Mouse (Mus musculus): ENCODE measurements around the gene Tpk1. TPM values are rescaled to one million over a fixed set of nuclear protein-coding genes. Genes with fewer than 3 reads are reported as not detected.

Gene Tpk1
- polyA plus RNA-seq, 1 experiment from 2014 or later: 6.5 TPM

DNA sequence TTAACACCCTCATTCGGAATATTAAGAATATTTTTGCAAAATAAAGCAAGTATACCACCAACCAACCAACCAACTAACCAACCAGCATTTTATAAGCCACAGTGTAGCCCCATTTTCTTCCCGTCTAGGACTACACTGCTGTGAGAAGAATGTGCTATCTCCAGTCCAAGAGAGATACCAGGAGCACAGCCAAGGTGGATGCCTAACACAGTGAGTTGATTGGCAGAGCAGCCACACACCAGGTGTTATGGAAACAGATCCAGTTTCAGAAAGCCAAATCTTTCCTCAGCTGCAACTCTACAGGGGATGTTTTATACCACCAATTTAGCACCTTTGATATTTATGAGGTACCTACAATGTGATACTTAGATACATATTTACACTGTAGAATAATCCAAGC is 299.1 kb downstream of the Tpk1 start:
- H3K4me1 ChIP-seq (ENCODE audit: control insufficient read depth, insufficient read depth, low read depth, low read length): no peaks in the 10 kb centered on the region
- no peaks in the 10 kb centered on the region for H3K27me3 ChIP-seq (replicated peaks; ENCODE audit: control insufficient read depth, insufficient read depth, low read length)
- H3K27ac ChIP-seq (ENCODE audit: low read depth, low read length): no peak overlapping the region
- H3K9me3 ChIP-seq (ENCODE audit: control insufficient read depth, low read length): no peaks in the 10 kb centered on the region
- H3K4me2 ChIP-seq (ENCODE audit: low read length): no peak overlapping the region
- H3K9ac ChIP-seq (ENCODE audit: low read depth, low read length): no peak overlapping the region
- WGBS: 82% methylated on average over 2 of the region's 2 CpGs
- no peak overlapping the region for H3K4me3 ChIP-seq (ENCODE audit: low read length)
- H3K36me3 ChIP-seq (ENCODE audit: control insufficient read depth, insufficient read depth, low read length): no peaks in the 10 kb centered on the region
- ATAC-seq: no peak

DNA sequence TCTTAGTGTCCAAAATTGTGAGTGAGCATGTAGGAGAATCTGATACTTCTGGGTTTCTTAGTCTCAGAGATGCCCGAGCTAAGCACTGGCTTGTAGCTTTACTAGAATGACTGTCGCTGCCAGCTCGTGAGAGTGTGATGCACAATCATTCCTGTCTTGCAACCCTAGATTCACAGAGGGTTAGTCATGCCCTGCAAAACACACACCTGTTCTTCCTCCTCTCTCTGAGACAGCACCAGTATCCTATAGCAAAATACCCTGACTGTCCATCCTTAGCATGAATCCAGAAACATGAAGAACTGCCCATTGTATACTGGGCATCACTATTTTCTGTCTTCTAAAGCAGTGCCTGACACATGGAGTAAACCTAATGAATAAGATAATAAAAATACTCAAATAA is 302.2 kb downstream of the Tpk1 start:
- H3K4me1 ChIP-seq (ENCODE audit: control insufficient read depth, insufficient read depth, low read depth, low read length): no peaks in the 10 kb centered on the region

DNA sequence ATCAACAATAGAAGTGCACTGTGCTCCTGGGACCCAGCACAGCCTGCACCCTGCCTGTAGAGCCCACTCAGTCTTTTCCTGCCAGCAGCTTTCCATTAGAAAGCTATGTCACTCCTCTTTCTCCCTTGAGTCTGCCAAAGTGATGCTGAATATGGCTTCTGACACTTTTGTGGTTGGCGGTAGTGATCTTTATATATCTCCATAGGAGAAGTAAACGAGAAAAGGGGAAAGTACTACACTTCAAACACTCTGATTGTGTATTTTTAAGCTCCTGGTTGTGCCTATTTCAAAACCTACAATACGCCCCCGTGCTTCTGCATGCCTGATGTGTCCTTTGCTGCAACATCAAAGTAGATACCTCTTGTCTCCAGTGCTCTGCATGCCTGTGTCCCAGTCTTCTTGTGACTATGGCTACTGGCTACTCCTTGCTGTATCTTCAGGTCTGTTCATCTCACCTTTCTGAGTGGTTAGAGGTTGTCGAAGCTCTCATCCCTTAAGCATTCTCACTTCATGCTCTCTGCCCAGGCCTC is 302.7 kb downstream of the Tpk1 start:
- no peak for ATAC-seq
- no peak overlapping the region for H3K4me3 ChIP-seq (ENCODE audit: low read length)
- WGBS: 87% methylated on average over 5 of the region's 5 CpGs
- H3K4me1 ChIP-seq (ENCODE audit: control insufficient read depth, insufficient read depth, low read depth, low read length): no peaks in the 10 kb centered on the region
- no peak overlapping the region for H3K9ac ChIP-seq (ENCODE audit: low read depth, low read length)
- no peaks in the 10 kb centered on the region for H3K36me3 ChIP-seq (ENCODE audit: control insufficient read depth, insufficient read depth, low read length)
- H3K27ac ChIP-seq (ENCODE audit: low read depth, low read length): no peak overlapping the region
- H3K9me3 ChIP-seq (ENCODE audit: control insufficient read depth, low read length): no peaks in the 10 kb centered on the region
- no peaks in the 10 kb centered on the region for H3K27me3 ChIP-seq (replicated peaks; ENCODE audit: control insufficient read depth, insufficient read depth, low read length)
- no peak overlapping the region for H3K4me2 ChIP-seq (ENCODE audit: low read length)

More for the DNA sequence above, 302.2 kb downstream of the Tpk1 start:
- Histone ChIP-seq H3K4me2 (ENCODE audit: low read length) (no peak overlapping the region), H3K9ac (ENCODE audit: low read depth, low read length) (no peak overlapping the region), H3K27me3 (replicated peaks; ENCODE audit: control insufficient read depth, insufficient read depth, low read length) (no peaks in the 10 kb centered on the region), H3K9me3 (ENCODE audit: control insufficient read depth, low read length) (no peaks in the 10 kb centered on the region), H3K27ac (ENCODE audit: low read depth, low read length) (no peak overlapping the region), H3K4me3 (ENCODE audit: low read length) (no peak overlapping the region), H3K36me3 (ENCODE audit: control insufficient read depth, insufficient read depth, low read length) (no peaks in the 10 kb centered on the region)
- no peak for ATAC-seq
- 82% methylated on average over 3 of the region's 3 CpGs for WGBS

DNA sequence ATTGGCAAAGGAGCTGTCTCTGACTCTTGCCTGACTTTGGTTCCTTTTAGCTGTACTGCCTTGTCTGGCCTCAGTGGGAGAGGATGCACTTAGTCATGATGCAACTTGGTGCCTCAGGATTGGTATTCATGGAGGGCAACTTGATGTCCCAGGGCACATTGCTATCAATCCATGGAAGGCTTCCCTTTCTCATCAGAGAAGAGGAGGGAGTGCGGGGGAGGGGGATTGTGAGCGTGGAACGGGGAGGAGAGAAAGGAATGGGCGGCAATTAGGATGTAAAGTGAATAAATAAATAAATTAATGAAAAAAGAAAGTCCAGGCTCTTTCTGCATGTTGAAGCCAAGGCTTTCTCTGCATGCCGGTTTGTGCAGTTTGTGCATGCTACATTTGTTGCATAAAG is 304.8 kb downstream of the Tpk1 start:
- Histone ChIP-seq H3K9ac (ENCODE audit: low read depth, low read length) (no peak overlapping the region), H3K4me1 (ENCODE audit: control insufficient read depth, insufficient read depth, low read depth, low read length) (no peaks in the 10 kb centered on the region), H3K27me3 (replicated peaks; ENCODE audit: control insufficient read depth, insufficient read depth, low read length) (no peaks in the 10 kb centered on the region), H3K4me2 (ENCODE audit: low read length) (no peak overlapping the region), H3K4me3 (ENCODE audit: low read length) (no peak overlapping the region), H3K27ac (ENCODE audit: low read depth, low read length) (no peak overlapping the region), H3K9me3 (ENCODE audit: control insufficient read depth, low read length) (no peaks in the 10 kb centered on the region), H3K36me3 (ENCODE audit: control insufficient read depth, insufficient read depth, low read length) (no peaks in the 10 kb centered on the region)
- no peak for ATAC-seq
- 30% methylated on average over 5 of the region's 5 CpGs for whole genome bisulfite sequencing

DNA sequence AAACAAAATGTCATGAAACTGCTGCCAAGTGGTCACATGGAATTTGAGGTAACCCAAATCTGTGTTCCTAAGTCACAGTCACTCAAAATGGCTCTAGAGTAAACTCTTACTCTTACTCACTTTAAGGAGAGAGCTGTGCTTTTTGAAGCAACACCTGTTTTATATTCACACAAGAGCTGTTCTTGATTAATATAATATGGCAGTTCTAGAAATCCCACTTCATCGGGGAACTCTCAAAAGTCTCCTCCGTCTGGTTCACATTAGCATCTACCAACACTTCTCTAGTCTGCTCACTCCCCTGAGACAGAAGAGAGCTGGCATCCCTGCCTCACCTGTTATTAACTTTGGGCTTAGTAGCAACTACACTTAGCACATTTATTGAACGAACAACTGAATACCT is 305.9 kb downstream of the Tpk1 start:
- Histone ChIP-seq H3K9ac (ENCODE audit: low read depth, low read length) (no peak overlapping the region), H3K9me3 (ENCODE audit: control insufficient read depth, low read length) (no peaks in the 10 kb centered on the region), H3K36me3 (ENCODE audit: control insufficient read depth, insufficient read depth, low read length) (no peaks in the 10 kb centered on the region), H3K4me2 (ENCODE audit: low read length) (no peak overlapping the region), H3K27me3 (replicated peaks; ENCODE audit: control insufficient read depth, insufficient read depth, low read length) (no peaks in the 10 kb centered on the region), H3K4me3 (ENCODE audit: low read length) (no peak overlapping the region), H3K27ac (ENCODE audit: low read depth, low read length) (no peak overlapping the region), H3K4me1 (ENCODE audit: control insufficient read depth, insufficient read depth, low read depth, low read length) (no peaks in the 10 kb centered on the region)
- WGBS: 90% methylated on average over 3 of the region's 3 CpGs
- no peak for ATAC-seq

DNA sequence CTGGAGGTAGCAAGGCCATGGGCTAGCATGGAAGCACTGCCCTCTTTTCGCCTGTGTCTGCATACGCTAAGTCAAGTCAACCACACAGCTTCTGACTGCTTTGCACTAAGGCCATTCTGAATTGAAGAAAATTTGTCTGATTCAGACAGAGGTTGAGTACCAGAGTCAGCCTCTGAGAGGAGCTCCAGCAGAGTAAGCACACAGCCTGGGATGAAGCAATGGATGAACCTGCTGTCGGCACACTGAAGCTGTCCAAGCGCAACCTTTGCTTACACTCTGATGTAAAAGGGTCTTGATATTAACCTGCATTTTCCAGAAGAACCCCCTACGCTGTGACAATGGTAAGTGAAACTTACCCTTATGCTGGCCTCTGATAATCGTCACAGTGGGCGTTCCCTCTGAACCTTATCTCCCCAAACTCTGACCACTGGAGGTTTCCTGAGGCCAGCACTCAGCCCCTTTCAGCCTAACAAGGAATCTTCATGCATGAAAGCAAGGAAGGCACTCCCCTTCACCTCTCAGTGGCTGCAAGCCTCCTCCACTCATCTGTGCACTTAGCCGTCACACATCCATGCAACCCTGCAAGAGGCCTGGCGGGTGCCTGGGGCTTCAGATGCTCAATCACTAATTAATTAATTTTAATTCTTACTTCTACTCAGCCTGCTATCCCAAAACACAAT is 311.4 kb downstream of the Tpk1 start:
- no peak overlapping the region for H3K27ac ChIP-seq (ENCODE audit: low read depth, low read length)
- no peak overlapping the region for H3K4me2 ChIP-seq (ENCODE audit: low read length)
- no peaks in the 10 kb centered on the region for H3K9me3 ChIP-seq (ENCODE audit: control insufficient read depth, low read length)
- no peak overlapping the region for H3K4me3 ChIP-seq (ENCODE audit: low read length)
- no peaks in the 10 kb centered on the region for H3K27me3 ChIP-seq (replicated peaks; ENCODE audit: control insufficient read depth, insufficient read depth, low read length)
- no peak overlapping the region for H3K9ac ChIP-seq (ENCODE audit: low read depth, low read length)
- 72% methylated on average over 9 of the region's 9 CpGs for WGBS
- no peaks in the 10 kb centered on the region for H3K4me1 ChIP-seq (ENCODE audit: control insufficient read depth, insufficient read depth, low read depth, low read length)
- no peaks in the 10 kb centered on the region for H3K36me3 ChIP-seq (ENCODE audit: control insufficient read depth, insufficient read depth, low read length)
- ATAC-seq: peak; percentile 60; the same call in 1 of the 2 replicates

DNA sequence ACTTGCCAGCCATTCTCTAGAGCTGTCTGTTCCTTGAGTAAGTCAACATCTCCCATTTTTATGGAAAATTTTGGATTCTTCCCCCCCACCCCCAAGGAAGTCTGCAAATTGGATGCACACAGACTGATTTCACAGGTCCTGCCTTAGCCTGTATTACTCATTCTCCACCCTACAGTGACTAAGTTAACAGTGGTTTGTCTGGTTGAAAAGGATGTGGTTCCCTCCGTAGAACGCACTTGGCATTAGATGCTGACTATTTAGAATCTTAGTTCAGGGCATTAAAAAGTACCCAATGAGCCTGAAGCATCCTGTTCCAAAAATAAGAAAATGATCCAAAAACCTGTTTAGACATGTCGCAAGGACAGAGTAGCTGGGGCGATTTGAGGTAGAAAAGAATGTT is 312.6 kb downstream of the Tpk1 start:
- Histone ChIP-seq H3K27ac (ENCODE audit: low read depth, low read length) (no peak overlapping the region), H3K9me3 (ENCODE audit: control insufficient read depth, low read length) (no peaks in the 10 kb centered on the region), H3K36me3 (ENCODE audit: control insufficient read depth, insufficient read depth, low read length) (no peaks in the 10 kb centered on the region), H3K4me1 (ENCODE audit: control insufficient read depth, insufficient read depth, low read depth, low read length) (no peaks in the 10 kb centered on the region), H3K27me3 (replicated peaks; ENCODE audit: control insufficient read depth, insufficient read depth, low read length) (no peaks in the 10 kb centered on the region), H3K9ac (ENCODE audit: low read depth, low read length) (no peak overlapping the region), H3K4me3 (ENCODE audit: low read length) (no peak overlapping the region), H3K4me2 (ENCODE audit: low read length) (no peak overlapping the region)
- 93% methylated on average over 4 of the region's 4 CpGs for WGBS
- no peak for ATAC-seq

DNA sequence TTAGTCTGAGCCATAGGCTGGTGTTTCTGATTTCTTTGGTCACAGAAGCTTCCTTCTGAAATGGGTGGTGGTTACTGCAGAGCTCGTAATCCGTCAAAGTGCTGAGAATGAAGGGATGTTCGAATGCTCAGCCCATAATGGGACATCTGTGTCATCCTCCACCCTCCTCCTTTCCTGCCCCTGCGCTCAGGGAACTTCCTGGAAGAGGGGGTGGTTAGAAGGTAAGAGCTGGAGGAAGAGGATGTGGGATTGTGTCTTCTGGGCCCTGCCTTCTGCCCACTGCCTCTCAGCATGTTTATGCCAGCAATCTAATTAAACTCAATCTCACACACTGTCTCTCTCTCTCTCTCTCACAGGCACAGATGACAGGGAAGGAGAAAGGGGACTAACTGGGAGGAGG is 317.0 kb downstream of the Tpk1 start:
- ATAC-seq: no peak
- 76% methylated on average over 4 of the region's 4 CpGs for WGBS
- H3K9ac ChIP-seq (ENCODE audit: low read depth, low read length): no peak overlapping the region

DNA sequence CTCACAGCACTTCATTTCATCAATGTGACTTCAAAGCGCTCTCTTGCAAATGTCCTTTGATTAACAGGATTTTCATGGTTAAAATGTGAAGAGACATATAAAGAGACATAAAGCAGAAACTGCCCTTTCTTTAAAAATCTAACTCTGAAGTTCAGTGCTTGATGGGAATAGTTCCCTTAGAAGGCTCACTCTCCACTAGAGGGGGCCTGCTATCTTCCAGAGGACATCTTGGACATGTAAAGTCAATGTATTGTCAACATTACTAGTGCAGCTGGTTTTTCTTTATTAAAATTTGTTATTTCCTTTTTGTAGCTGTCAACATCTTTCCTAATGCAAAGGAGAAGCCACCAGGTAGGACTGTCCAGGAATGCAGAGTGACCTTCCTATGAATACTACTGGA is 318.4 kb downstream of the Tpk1 start:
- Histone ChIP-seq H3K27ac (ENCODE audit: low read depth, low read length) (no peak overlapping the region), H3K27me3 (replicated peaks; ENCODE audit: control insufficient read depth, insufficient read depth, low read length) (no peaks in the 10 kb centered on the region), H3K9ac (ENCODE audit: low read depth, low read length) (no peak overlapping the region), H3K4me3 (ENCODE audit: low read length) (no peak overlapping the region), H3K36me3 (ENCODE audit: control insufficient read depth, insufficient read depth, low read length) (no peaks in the 10 kb centered on the region), H3K4me1 (ENCODE audit: control insufficient read depth, insufficient read depth, low read depth, low read length) (no peaks in the 10 kb centered on the region), H3K9me3 (ENCODE audit: control insufficient read depth, low read length) (no peaks in the 10 kb centered on the region), H3K4me2 (ENCODE audit: low read length) (no peak overlapping the region)
- no peak for ATAC-seq
- 100% methylated on average over 1 of the region's 1 CpGs for WGBS

More for the DNA sequence above, 317.0 kb downstream of the Tpk1 start:
- H3K9me3 ChIP-seq (ENCODE audit: control insufficient read depth, low read length): no peaks in the 10 kb centered on the region
- no peak overlapping the region for H3K27ac ChIP-seq (ENCODE audit: low read depth, low read length)
- no peaks in the 10 kb centered on the region for H3K36me3 ChIP-seq (ENCODE audit: control insufficient read depth, insufficient read depth, low read length)
- no peaks in the 10 kb centered on the region for H3K4me1 ChIP-seq (ENCODE audit: control insufficient read depth, insufficient read depth, low read depth, low read length)
- no peaks in the 10 kb centered on the region for H3K27me3 ChIP-seq (replicated peaks; ENCODE audit: control insufficient read depth, insufficient read depth, low read length)
- no peak overlapping the region for H3K4me3 ChIP-seq (ENCODE audit: low read length)
- H3K4me2 ChIP-seq (ENCODE audit: low read length): no peak overlapping the region
